In genomic region chr7:130898373-130898772, GRCm38 (mm10) we compare ENCODE assay signal across 9 mouse cellular contexts.
A peak's percentile ranks its signal among the peaks of the same experiment; 100 is the strongest.
DNase-seq lines count a peak whose midpoint lies in the region.
"Had no signal": no experiment of that assay in that cellular context is flagged by ENCODE, and none has a peak within 500 bp of the region (broad histone marks: within the 10 kb centered on the region; RNA-seq: fewer than 3 reads in every experiment).

No protein-coding gene starts in this region.

- peak; percentile 39 to 48 for DNase-seq in cerebellum, postnatal 10 days
- no peak for DNase-seq in cerebellum, postnatal 36 days
- peak; percentile 37 for DNase-seq in kidney, adult 9 months
- no peak for DNase-seq in kidney, adult 8-10 months
- DNase-seq in thymus, postnatal 4 days = peak; percentile 17
- DNase-seq in thymus, postnatal 10 days (ENCODE audit: low spot score in 2 of 2) = no peak
- DNase-seq in ovary, postnatal 36 days (ENCODE audit: low spot score) = no peak
- DNase-seq in spleen, adult 12 weeks (ENCODE audit: low spot score) = no peak
- DNase-seq: gastrocnemius, postnatal 14 days had no signal

Comparison
In these comparisons a context has a peak if more than half of its experiments do, and no peak if none do; other contexts are left out.
1. DNase-seq: peak in cerebellum, postnatal 10 days (2 of 2), kidney, adult 9 months (single experiment) and thymus, postnatal 4 days (single experiment); none in cerebellum, postnatal 36 days (0 of 2), kidney, adult 8-10 months (0 of 2), thymus, postnatal 10 days (0 of 2), ovary, postnatal 36 days (single experiment) and spleen, adult 12 weeks (single experiment).